Mouse (Mus musculus): ENCODE data around the gene Capn8.

Capn8 gene

GRCm38 (mm10) chr1:182564408-182565120 lies at the start of gene Capn8:
TSS of gene Capn8 (plus strand) at chr1:182565007.
- DNase-seq (ENCODE audit: low spot score) = no peak

- peak; percentile 53 for DNase-seq (ENCODE audit: low spot score)
These were observed 47.8 kb upstream of the Capn8 start, which contains the start of gene Capn2 for GRCm38 (mm10) chr1:182516758-182517676. TSS of gene Capn2 (minus strand) at chr1:182517608.

- DNase-seq (ENCODE audit: low spot score) = no peak
These were observed 47.2 kb upstream of the Capn8 start for GRCm38 (mm10) chr1:182517677-182518011.

- no peak for DNase-seq (ENCODE audit: low spot score)
These were observed 46.6 kb upstream of the Capn8 start for GRCm38 (mm10) chr1:182518143-182518680.

GRCm38 (mm10) chr1:182518811-182519210 lies 46.0 kb upstream of the Capn8 start:
- no peak for DNase-seq (ENCODE audit: low spot score)

- no peak for DNase-seq (ENCODE audit: low spot score)
These were observed 45.5 kb upstream of the Capn8 start for GRCm38 (mm10) chr1:182519341-182519740.

GRCm38 (mm10) chr1:182520091-182520937 lies 44.5 kb upstream of the Capn8 start:
- DNase-seq (ENCODE audit: low spot score) = peak; percentile 22

- DNase-seq (ENCODE audit: low spot score) = no peak
These were observed 43.8 kb upstream of the Capn8 start for GRCm38 (mm10) chr1:182520938-182521500.

GRCm38 (mm10) chr1:182522961-182523360 lies 41.8 kb upstream of the Capn8 start:
- no peak for DNase-seq (ENCODE audit: low spot score)

- no peak for DNase-seq (ENCODE audit: low spot score)
These were observed 41.1 kb upstream of the Capn8 start for GRCm38 (mm10) chr1:182523692-182524091.

- DNase-seq (ENCODE audit: low spot score) = no peak
These were observed 39.2 kb upstream of the Capn8 start for GRCm38 (mm10) chr1:182525601-182526000.

- DNase-seq (ENCODE audit: low spot score) = no peak
These were observed 37.5 kb upstream of the Capn8 start for GRCm38 (mm10) chr1:182527261-182527766.

GRCm38 (mm10) chr1:182527921-182528858 lies 36.6 kb upstream of the Capn8 start:
- no peak for DNase-seq (ENCODE audit: low spot score)

GRCm38 (mm10) chr1:182533583-182533982 lies 31.2 kb upstream of the Capn8 start:
- no peak for DNase-seq (ENCODE audit: low spot score)

GRCm38 (mm10) chr1:182535080-182535481 lies 29.7 kb upstream of the Capn8 start:
- DNase-seq (ENCODE audit: low spot score) = no peak

GRCm38 (mm10) chr1:182539023-182539940 lies 25.5 kb upstream of the Capn8 start:
- DNase-seq (ENCODE audit: low spot score) = peak; percentile 37

GRCm38 (mm10) chr1:182542110-182542509 lies 22.7 kb upstream of the Capn8 start:
- no peak for DNase-seq (ENCODE audit: low spot score)

- no peak for DNase-seq (ENCODE audit: low spot score)
These were observed 21.7 kb upstream of the Capn8 start for GRCm38 (mm10) chr1:182543136-182543535.

- no peak for DNase-seq (ENCODE audit: low spot score)
These were observed 20.9 kb upstream of the Capn8 start for GRCm38 (mm10) chr1:182543906-182544305.
